Mouse (Mus musculus): Measurements from ENCODE around the gene C130032M10Rik. TPM values are rescaled to one million over a fixed set of nuclear protein-coding genes. Genes with fewer than 3 reads are reported as not detected.

The C130032M10Rik gene
- polyA plus RNA-seq, 1 experiment from 2014 or later, result 1.3 TPM

DNA sequence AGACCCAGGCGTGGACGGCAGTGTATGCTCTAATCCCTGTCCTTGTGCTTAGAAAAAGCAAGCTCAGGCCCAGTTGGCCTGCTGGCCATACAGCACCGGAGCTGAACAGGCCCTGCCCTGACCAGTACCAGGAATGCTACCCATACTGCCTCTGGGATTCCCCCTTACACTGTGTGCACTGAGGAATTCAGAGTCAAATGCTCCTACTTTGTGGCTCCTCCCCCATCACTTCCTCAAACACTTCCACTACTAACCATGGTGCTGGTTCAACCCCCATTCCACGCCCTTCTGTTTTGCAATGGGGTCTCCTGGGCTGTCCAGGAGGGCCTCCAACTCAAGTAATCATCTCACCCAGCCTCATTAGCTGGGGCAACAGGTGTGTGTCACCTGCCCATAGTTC is 18.4 kb downstream of the C130032M10Rik start:
- H3K4me2 ChIP-seq, result no peak overlapping the region
- H3K4me3 ChIP-seq, result no peak overlapping the region
- peaks cover 24% of the 10 kb centered on the region for H3K4me1 ChIP-seq (replicated peaks)
- H3K36me3 ChIP-seq, result no peaks in the 10 kb centered on the region
- WGBS, result 51% methylated on average over 4 of the region's 4 CpGs
- H3K27ac ChIP-seq (ENCODE audit: poor library complexity, severe bottlenecking), result no peak overlapping the region
- peak; percentile 68; the same call in 1 of the 2 replicates for ATAC-seq (ENCODE audit: insufficient number of reproducible peaks, low FRiP score)
- H3K9me3 ChIP-seq (replicated peaks), result no peaks in the 10 kb centered on the region
- H3K27me3 ChIP-seq (replicated peaks), result no peaks in the 10 kb centered on the region
- no peak overlapping the region for H3K9ac ChIP-seq

- Histone ChIP-seq H3K4me2 (no peak overlapping the region), H3K27me3 (replicated peaks) (no peaks in the 10 kb centered on the region), H3K27ac (ENCODE audit: poor library complexity, severe bottlenecking) (no peak overlapping the region), H3K9ac (no peak overlapping the region), H3K36me3 (no peaks in the 10 kb centered on the region), H3K4me1 (replicated peaks) (peaks cover 24% of the 10 kb centered on the region), H3K4me3 (no peak overlapping the region), H3K9me3 (replicated peaks) (no peaks in the 10 kb centered on the region)
- 68% methylated on average over 9 of the region's 9 CpGs for WGBS
- no peak for ATAC-seq (ENCODE audit: insufficient number of reproducible peaks, low FRiP score)
Observed at GRCm38 (mm10) chr9:114534747-114535517, 19.4 kb downstream of the C130032M10Rik start.

DNA sequence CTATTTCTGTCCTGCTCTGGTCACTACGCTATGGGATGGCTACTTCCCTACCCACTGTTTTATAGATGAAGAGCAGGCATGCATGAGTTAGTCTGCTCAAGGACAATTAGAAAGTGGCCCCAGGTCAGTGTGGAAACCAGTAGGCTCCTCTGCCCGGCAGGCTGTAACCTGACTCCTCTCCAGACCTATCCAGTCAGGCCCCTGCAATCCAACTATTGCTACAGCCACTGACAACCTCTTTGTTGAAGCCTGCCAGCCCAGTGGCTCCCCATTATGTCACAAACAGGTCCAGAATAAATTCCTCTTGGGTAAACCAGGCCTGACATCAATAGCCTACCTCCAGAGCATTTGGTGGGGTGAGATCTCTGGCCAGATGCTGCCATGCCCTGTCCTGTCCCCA is 21.1 kb downstream of the C130032M10Rik start:
- Histone ChIP-seq H3K27me3 (replicated peaks) (no peaks in the 10 kb centered on the region), H3K27ac (ENCODE audit: poor library complexity, severe bottlenecking) (peak overlapping the region; percentile 77), H3K9me3 (replicated peaks) (no peaks in the 10 kb centered on the region), H3K4me2 (peak overlapping the region; percentile 35), H3K4me1 (replicated peaks) (peaks cover 35% of the 10 kb centered on the region), H3K4me3 (no peak overlapping the region), H3K9ac (no peak overlapping the region), H3K36me3 (no peaks in the 10 kb centered on the region)
- WGBS, result 30% methylated on average over 2 of the region's 2 CpGs
- peak; percentile 41; the same call in 1 of the 2 replicates for ATAC-seq (ENCODE audit: insufficient number of reproducible peaks, low FRiP score)

DNA sequence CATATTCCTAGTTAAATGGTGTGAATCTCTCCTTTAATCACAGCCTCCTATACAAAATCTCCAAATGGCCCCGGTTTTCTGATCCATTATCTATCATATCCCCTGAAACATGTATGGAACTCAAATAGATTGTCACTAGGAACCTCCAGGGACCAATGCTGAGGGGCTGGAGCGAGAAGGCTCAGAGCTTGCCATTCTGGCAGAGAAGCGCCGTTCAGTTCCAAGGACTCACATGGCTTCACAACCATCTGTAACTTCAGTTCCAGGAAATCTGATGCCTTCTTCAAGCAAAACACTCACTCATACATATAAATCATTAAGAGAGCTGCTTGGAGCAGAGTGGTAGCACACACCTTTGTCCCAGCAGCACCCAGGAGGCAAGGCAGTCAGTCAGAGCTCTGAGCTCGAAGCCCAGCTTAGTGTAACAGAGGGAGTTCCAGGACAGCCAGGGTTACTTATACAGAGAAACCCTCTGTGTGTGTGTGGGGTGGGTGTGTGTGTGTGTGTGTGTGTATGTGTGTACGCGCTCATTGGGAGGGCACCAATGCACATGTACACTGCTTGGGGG is 23.6 kb downstream of the C130032M10Rik start:
- no peak overlapping the region for H3K9ac ChIP-seq
- no peak overlapping the region for H3K4me2 ChIP-seq
- no peaks in the 10 kb centered on the region for H3K36me3 ChIP-seq
- H3K27me3 ChIP-seq (replicated peaks), result no peaks in the 10 kb centered on the region
- H3K4me1 ChIP-seq (replicated peaks), result peaks cover 40% of the 10 kb centered on the region
- 78% methylated on average over 7 of the region's 7 CpGs for WGBS
- no peak overlapping the region for H3K4me3 ChIP-seq
- no peak overlapping the region for H3K27ac ChIP-seq (ENCODE audit: poor library complexity, severe bottlenecking)
- no peak for ATAC-seq (ENCODE audit: insufficient number of reproducible peaks, low FRiP score)
- H3K9me3 ChIP-seq (replicated peaks), result no peaks in the 10 kb centered on the region

DNA sequence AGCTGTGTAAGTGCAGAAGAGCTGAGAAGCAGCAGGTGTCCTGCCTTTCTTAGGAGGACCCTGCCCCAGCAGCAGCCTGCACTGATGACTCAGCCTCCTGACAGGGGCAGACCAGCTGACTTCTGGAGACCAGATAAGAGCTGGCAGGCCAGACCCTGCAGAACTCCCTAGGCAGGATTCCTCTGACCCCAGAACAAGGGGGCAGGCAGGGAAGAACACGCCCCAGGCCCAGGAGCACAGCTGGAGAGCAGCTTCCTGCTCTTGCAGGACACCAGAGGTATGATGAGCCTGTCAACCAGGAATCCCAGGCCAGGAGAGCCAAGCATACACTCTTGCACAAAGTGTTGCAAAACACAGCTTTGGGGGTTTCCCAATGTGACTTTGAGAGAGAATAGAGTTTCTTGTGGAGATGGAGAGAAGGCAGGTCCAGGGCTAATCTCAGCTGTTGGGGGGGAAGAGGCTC is 25.8 kb downstream of the C130032M10Rik start:
- Histone ChIP-seq H3K27me3 (replicated peaks) (no peaks in the 10 kb centered on the region), H3K36me3 (no peaks in the 10 kb centered on the region), H3K9ac (no peak overlapping the region), H3K4me3 (no peak overlapping the region), H3K9me3 (replicated peaks) (no peaks in the 10 kb centered on the region), H3K4me2 (no peak overlapping the region; the same call in 1 of the 2 replicates), H3K27ac (ENCODE audit: poor library complexity, severe bottlenecking) (peak overlapping the region; percentile 53), H3K4me1 (replicated peaks) (peaks cover 53% of the 10 kb centered on the region)
- WGBS, result 13% methylated on average over 1 of the region's 1 CpGs
- ATAC-seq (ENCODE audit: insufficient number of reproducible peaks, low FRiP score), result peak; percentile 56

- Histone ChIP-seq H3K36me3 (no peaks in the 10 kb centered on the region), H3K4me1 (replicated peaks) (peaks cover 59% of the 10 kb centered on the region), H3K27me3 (replicated peaks) (no peaks in the 10 kb centered on the region), H3K27ac (ENCODE audit: poor library complexity, severe bottlenecking) (no peak overlapping the region), H3K4me2 (no peak overlapping the region), H3K9ac (no peak overlapping the region), H3K4me3 (no peak overlapping the region), H3K9me3 (replicated peaks) (no peaks in the 10 kb centered on the region)
- WGBS, result 60% methylated on average over 17 of the region's 17 CpGs
- no peak for ATAC-seq (ENCODE audit: insufficient number of reproducible peaks, low FRiP score)
Observed at GRCm38 (mm10) chr9:114543882-114544753, 28.6 kb downstream of the C130032M10Rik start.

DNA sequence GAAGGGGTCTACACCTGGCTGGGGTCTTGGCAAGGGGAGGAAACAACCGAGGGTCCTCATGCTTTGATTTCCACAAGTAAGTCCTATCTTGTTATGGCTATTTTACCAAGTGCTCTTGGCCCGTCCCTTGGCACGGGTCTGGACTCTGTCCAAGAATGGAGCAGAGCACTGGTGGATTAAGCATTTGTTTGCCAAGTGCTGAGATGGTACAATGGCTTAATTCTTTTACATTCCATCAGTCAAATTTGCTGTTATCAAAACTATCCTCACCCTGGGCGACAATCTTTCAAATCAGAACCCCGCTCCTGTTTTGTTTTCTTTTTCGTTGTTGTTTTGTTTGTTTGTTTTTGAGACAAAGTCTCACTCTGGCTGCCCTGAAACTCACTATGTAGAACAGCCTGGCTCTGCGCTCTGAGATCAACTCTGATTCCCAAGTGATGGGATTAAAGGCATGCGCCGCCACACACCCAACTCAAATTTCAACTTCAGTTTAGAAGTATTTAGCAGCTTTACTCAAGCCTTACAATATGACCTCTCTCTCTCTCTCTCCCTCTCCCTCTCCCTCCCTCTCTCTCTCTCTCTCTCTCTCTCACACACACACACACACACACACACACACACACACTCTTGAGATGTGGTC is 29.4 kb downstream of the C130032M10Rik start:
- no peak for ATAC-seq (ENCODE audit: insufficient number of reproducible peaks, low FRiP score)
- no peak overlapping the region for H3K4me2 ChIP-seq
- no peak overlapping the region for H3K27ac ChIP-seq (ENCODE audit: poor library complexity, severe bottlenecking)
- H3K9me3 ChIP-seq (replicated peaks), result no peaks in the 10 kb centered on the region
- peaks cover 64% of the 10 kb centered on the region for H3K4me1 ChIP-seq (replicated peaks)
- WGBS, result 42% methylated on average over 9 of the region's 9 CpGs
- no peak overlapping the region for H3K9ac ChIP-seq
- no peaks in the 10 kb centered on the region for H3K36me3 ChIP-seq
- no peak overlapping the region for H3K4me3 ChIP-seq
- H3K27me3 ChIP-seq (replicated peaks), result no peaks in the 10 kb centered on the region

GRCm38 (mm10) chr9:114546765-114547164 is 31.3 kb downstream of the C130032M10Rik start:
- Histone ChIP-seq H3K27ac (ENCODE audit: poor library complexity, severe bottlenecking) (no peak overlapping the region), H3K27me3 (replicated peaks) (no peaks in the 10 kb centered on the region), H3K9ac (no peak overlapping the region), H3K36me3 (no peaks in the 10 kb centered on the region), H3K4me3 (no peak overlapping the region), H3K4me1 (replicated peaks) (peaks cover 56% of the 10 kb centered on the region), H3K9me3 (replicated peaks) (no peaks in the 10 kb centered on the region), H3K4me2 (no peak overlapping the region)
- 47% methylated on average over 12 of the region's 12 CpGs for WGBS
- no peak for ATAC-seq (ENCODE audit: insufficient number of reproducible peaks, low FRiP score)

DNA sequence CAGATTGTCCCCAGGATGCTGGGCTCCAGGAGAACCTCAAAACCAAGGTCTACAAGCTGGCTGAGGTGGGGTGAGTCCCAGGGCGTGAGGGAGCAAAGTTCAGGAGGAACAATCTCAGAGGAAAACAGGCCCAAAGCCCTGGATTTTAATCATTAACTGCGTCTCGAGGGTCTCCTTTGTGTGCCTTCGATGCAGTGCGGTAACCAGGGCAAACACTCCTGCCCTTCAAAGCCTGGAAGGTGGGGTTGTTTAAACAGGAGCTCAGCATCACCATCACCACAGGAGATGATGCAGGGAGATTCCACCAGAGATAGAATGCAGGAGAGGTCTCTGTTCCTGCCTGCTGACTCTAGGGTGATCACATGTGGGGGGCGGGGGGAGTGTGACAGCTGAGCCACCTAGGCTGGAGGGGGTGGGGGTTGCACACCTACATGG is 32.2 kb downstream of the C130032M10Rik start:
- no peaks in the 10 kb centered on the region for H3K36me3 ChIP-seq
- H3K4me2 ChIP-seq, result no peak overlapping the region
- no peaks in the 10 kb centered on the region for H3K9me3 ChIP-seq (replicated peaks)
- H3K4me1 ChIP-seq (replicated peaks), result peaks cover 52% of the 10 kb centered on the region
- 63% methylated on average over 6 of the region's 6 CpGs for WGBS
- H3K27ac ChIP-seq (ENCODE audit: poor library complexity, severe bottlenecking), result no peak overlapping the region
- ATAC-seq (ENCODE audit: insufficient number of reproducible peaks, low FRiP score), result no peak
- H3K9ac ChIP-seq, result no peak overlapping the region
- H3K27me3 ChIP-seq (replicated peaks), result no peaks in the 10 kb centered on the region
- H3K4me3 ChIP-seq, result no peak overlapping the region

DNA sequence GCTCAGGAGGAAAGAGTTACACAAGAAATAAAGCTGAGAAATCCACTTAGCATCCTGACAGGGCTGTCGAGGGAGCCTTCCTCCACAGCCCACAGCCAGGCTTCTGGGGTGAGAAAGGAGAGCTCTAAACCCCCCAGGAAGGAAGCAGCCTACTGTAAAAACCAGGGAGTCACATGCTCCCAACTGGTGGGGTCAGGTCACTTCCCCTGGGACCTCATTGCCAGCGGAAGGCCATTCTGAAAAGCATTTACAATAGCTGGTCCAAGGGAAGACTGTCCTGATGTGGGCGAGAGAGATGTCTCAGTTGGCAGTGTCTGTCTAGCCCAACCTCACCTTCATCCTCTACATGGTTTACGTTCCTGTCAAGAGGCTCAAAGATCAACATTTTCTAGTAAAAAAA is 33.0 kb downstream of the C130032M10Rik start:
- WGBS, result 51% methylated on average over 4 of the region's 4 CpGs
- no peaks in the 10 kb centered on the region for H3K27me3 ChIP-seq (replicated peaks)
- H3K4me1 ChIP-seq (replicated peaks), result peaks cover 52% of the 10 kb centered on the region
- H3K27ac ChIP-seq (ENCODE audit: poor library complexity, severe bottlenecking), result no peak overlapping the region
- no peaks in the 10 kb centered on the region for H3K36me3 ChIP-seq
- no peak overlapping the region for H3K4me2 ChIP-seq
- H3K9me3 ChIP-seq (replicated peaks), result no peaks in the 10 kb centered on the region
- H3K9ac ChIP-seq, result no peak overlapping the region
- H3K4me3 ChIP-seq, result no peak overlapping the region
- no peak for ATAC-seq (ENCODE audit: insufficient number of reproducible peaks, low FRiP score)

Data from heart, embryonic 12.5 days (tissue).